Mouse (Mus musculus) E14TG2a.4 (cell line): ENCODE measurements around the gene Aoc2.
"Not testable (repeated sequence)": the region's sequence is repeated elsewhere in the genome, so short reads cannot be mapped to it uniquely, and the experiment has no call there.

Experiments used
- H3K27me3 ChIP-seq: 2 replicates; pipeline ENCODE4 v1.6.1; 2014; ENCODE audit warnings: low read length, control low read depth; ENCODE audit not compliant: insufficient read depth
- H3K36me3 ChIP-seq: 2 replicates; pipeline ENCODE4 v1.6.1; 2014; ENCODE audit warnings: low read length, control low read depth; ENCODE audit not compliant: insufficient read depth
- H3K4me1 ChIP-seq: replicated peaks from 2 replicates; pipeline ENCODE4 v1.6.1; 2014; ENCODE audit warnings: low read depth, low read length, control low read depth
- H3K4me3 ChIP-seq: replicated peaks from 2 replicates; pipeline ENCODE4 v1.5.1; 2014; ENCODE audit warnings: mild to moderate bottlenecking, low read length
- H3K9me3 ChIP-seq: 2 replicates; pipeline ENCODE4 v1.6.1; 2014; ENCODE audit warnings: low read length, control low read depth
- CTCF ChIP-seq: conservative IDR thresholded peaks from 2 replicates; pipeline ENCODE4 v1.5.1; 2014; ENCODE audit warnings: low read length
- NANOG ChIP-seq: IDR thresholded peaks from 2 replicates; pipeline ENCODE4 v1.6.1; 2014; ENCODE audit warnings: borderline replicate concordance, low read length, mixed read lengths
- POU5F1 ChIP-seq: IDR thresholded peaks from 2 replicates; pipeline ENCODE4 v1.6.1; 2014; ENCODE audit warnings: low read length, borderline replicate concordance

Aoc2 gene

DNA sequence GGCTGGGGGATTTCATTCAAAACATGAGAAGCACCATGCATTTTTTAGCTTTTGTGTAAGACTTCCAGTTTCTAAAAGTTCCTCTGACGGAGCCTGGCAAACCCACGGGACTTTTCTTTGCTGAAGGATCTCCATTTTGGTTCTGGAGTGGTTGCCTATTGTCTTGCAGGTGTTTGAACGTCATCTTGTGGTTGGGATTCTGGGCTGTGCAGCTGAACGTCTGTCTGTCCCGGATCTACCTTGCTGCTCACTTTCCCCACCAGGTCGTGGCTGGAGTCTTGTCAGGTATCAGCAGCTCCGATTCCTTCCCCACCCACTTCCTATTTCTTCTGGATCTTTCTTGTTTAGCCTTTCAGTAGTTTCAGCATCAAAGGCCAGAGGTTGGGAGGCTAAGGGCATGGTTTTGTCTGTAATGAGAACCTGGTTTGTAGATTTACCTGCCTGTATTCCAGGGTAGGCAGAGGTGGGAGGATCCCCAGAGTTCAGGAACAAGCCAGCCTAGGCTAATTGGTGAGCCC is 49.6 kb downstream of the Aoc2 start:
- peaks cover 15% of the 10 kb centered on the region; the same call in 1 of the 2 replicates for H3K27me3 ChIP-seq
- no peak overlapping the region for H3K4me3 ChIP-seq
- no peak for TF ChIP-seq NANOG
- TF ChIP-seq POU5F1 = no peak
- TF ChIP-seq CTCF = no peak
- H3K4me1 ChIP-seq = no peaks in the 10 kb centered on the region
- no peaks in the 10 kb centered on the region for H3K9me3 ChIP-seq
- H3K36me3 ChIP-seq = no peaks in the 10 kb centered on the region

DNA sequence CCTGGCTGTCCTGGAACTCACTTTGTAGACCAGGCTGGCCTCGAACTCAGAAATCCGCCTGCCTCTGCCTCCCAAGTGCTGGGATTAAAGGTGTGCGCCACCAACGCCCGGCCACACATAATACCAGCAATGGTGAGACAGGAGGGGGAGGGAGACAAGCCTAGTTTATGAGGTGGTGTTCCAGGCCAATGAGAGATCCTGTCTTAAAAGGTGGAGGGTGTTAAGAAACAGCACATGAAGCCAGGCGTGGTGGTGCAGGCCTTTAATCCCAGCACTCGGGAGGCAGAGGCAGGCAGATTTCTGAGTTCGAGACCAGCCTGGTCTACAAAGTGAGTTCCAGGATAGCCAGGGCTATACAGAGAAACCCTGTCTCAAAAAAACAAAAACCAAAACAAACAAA is 53.3 kb downstream of the Aoc2 start:
- not testable (repeated sequence) for H3K36me3 ChIP-seq, H3K4me3 ChIP-seq, H3K9me3 ChIP-seq, H3K4me1 ChIP-seq
- H3K27me3 ChIP-seq = peaks cover 12% of the 10 kb centered on the region; the same call in 1 of the 2 replicates

DNA sequence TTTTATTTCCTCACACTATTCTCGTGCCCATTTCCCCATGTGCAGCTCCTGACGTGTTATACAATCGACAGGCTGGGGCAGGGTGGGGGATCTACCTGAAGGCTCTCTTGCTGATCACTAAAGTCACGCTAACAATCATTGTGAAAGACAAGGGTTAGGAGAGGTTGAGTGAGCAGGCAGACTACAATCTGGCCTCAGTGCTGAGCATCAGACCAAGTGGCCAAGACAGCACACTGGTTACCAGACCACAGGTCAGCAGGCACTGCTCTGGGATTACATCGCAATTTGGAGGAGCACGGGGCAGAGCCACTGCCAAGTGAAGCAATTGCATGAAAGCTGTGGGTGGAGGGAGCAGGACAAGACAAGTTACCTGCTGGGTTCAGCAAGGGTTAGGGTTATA is 54.1 kb downstream of the Aoc2 start:
- H3K4me3 ChIP-seq = no peak overlapping the region
- H3K4me1 ChIP-seq = peaks cover 8% of the 10 kb centered on the region
- TF ChIP-seq POU5F1 (no peak), CTCF (no peak), NANOG (no peak)
- H3K36me3 ChIP-seq = no peaks in the 10 kb centered on the region
- H3K9me3 ChIP-seq = no peaks in the 10 kb centered on the region
- peaks cover 12% of the 10 kb centered on the region; the same call in 1 of the 2 replicates for H3K27me3 ChIP-seq
